Mouse (Mus musculus) hindbrain, embryonic 16.5 days (tissue): Measurements from ENCODE around the gene Def8. TPM values are rescaled to one million over a fixed set of nuclear protein-coding genes. Genes with fewer than 3 reads are reported as not detected.

Experiments
- ATAC-seq: fragments of 200-750 bp; cut with Nextera tagmentation; 2 replicates; pipeline ENCODE4 v1.8.0; 2017; ENCODE audit warnings: moderate TSS enrichment, moderate library complexity
- H3K27ac ChIP-seq: fragments of 300-500 bp; sonication (generic); 2 replicates; pipeline ENCODE4 v1.5.1; 2014; ENCODE audit warnings: low read depth, mild to moderate bottlenecking, control low read depth, low read length, moderate library complexity
- H3K27me3 ChIP-seq: fragments of 300-500 bp; sonication (generic); replicated peaks from 2 replicates; pipeline ENCODE4 v1.6.1; 2014; ENCODE audit warnings: low read length; ENCODE audit not compliant: control insufficient read depth, insufficient read depth
- H3K36me3 ChIP-seq: fragments of 300-500 bp; sonication (generic); 2 replicates; pipeline ENCODE4 v1.6.1; 2014; ENCODE audit warnings: mild to moderate bottlenecking, low read length, moderate library complexity, mixed read lengths; ENCODE audit not compliant: control insufficient read depth, insufficient read depth
- H3K4me1 ChIP-seq: fragments of 300-500 bp; sonication (generic); 2 replicates; pipeline ENCODE4 v1.6.1; 2014; ENCODE audit warnings: low read depth, low read length; ENCODE audit not compliant: control insufficient read depth, insufficient read depth
- H3K4me2 ChIP-seq: fragments of 300-500 bp; sonication (generic); 2 replicates; pipeline ENCODE4 v1.6.1; 2014; ENCODE audit warnings: mild to moderate bottlenecking, low read length, control low read depth, moderate library complexity
- H3K4me3 ChIP-seq: fragments of 300-500 bp; sonication (generic); 2 replicates; pipeline ENCODE4 v1.5.1; 2014; ENCODE audit warnings: mild to moderate bottlenecking, low read length, control low read depth, moderate library complexity
- H3K9ac ChIP-seq: fragments of 300-500 bp; sonication (generic); 2 replicates; pipeline ENCODE4 v1.6.1; 2014; ENCODE audit warnings: low read depth, mild to moderate bottlenecking, control low read depth, low read length, moderate library complexity
- H3K9me3 ChIP-seq: fragments of 300-500 bp; sonication (generic); 2 replicates; pipeline ENCODE4 v1.6.1; 2014; ENCODE audit warnings: mild to moderate bottlenecking, low read length, moderate library complexity; ENCODE audit not compliant: control insufficient read depth
- WGBS: fragments of 180-500 bp; shearing (Covaris S2); extraction: QIAGEN DNeasy Blood & Tissue Kit; methylation state at CpG from one replicate; pipeline ENCODE4 v1.1.7; 2014; 5-methylcytosine and 5-hydroxymethylcytosine counted together
- polyA plus RNA-seq: library from polyadenylated mRNA; unstranded; fragments of >200 nt; fragmentation: Nextera tagmentation; extraction: Ambion mirVana; gene quantifications from 2 replicates; pipeline ENCODE4 v1.2.1, GENCODE M21; 2015

Gene Def8
- polyA plus RNA-seq, 1 experiment from 2014 or later = 50.5 TPM

DNA sequence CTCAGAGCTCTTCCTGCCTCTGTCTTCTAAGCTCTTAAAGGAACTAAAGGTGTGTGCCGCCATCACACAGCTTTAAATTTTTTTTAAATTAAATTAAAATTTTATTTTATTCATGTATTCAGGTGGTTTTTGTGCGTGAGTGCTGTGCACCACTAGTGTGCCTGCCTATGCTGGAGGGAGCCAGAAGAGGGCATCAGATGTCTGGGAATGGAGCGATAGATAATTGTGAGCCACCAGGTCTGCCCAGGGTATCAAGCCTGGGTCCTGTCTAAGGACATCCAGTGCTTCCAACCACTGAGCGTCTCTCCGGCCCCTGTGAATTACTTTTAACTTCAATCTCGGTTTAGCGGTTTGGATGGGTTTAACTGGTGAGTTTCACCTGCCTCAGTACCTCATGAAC lies 59.3 kb downstream of the Def8 start:
- H3K4me2 ChIP-seq = no peak overlapping the region
- H3K36me3 ChIP-seq = peaks cover 33% of the 10 kb centered on the region

DNA sequence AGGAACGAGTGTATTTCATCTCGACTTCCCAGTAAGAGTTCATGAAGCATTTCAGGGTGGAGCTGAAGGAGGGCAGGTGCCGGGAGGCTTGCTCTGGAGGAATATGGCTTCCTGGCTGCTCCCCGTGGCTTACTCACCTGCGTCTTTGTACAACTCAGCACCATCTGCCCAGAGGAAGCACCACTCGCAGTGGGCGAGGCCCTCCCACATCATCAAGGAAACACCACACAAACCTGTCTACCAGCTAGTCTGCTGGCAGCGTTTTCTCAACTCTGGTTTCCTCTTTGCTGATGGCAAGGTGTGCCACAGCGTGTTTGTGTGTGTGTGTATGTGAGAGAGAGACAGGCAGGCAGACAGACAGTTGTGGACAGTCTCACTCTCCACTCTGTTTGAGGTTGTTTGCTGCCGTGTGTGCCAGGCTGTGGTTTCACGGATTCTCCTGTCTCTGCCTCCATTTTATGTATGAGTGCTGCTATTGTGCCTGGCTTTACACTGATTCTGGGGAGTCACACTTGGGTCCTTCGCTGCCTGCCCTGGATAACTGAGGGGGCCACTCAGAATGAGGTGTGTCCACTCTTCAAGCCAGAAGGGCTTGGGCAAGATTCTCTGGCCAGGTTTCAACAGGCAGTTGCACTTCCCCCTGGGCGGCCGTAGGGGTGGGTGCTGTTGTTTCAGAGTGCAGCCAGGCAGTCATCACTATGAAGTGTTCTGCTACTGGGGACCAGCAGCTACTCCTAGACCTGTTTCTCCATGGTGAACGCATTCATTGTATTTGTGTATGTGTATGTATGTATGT lies 68.2 kb downstream of the Def8 start:
- ATAC-seq = no peak
- Histone ChIP-seq H3K27me3 (no peaks in the 10 kb centered on the region), H3K4me1 (no peaks in the 10 kb centered on the region), H3K9me3 (no peaks in the 10 kb centered on the region), H3K9ac (no peak overlapping the region), H3K4me3 (no peak overlapping the region), H3K4me2 (no peak overlapping the region), H3K36me3 (peaks cover 68% of the 10 kb centered on the region), H3K27ac (no peak overlapping the region)
- WGBS = 95% methylated on average over 15 of the region's 15 CpGs

More for the DNA sequence above, 59.3 kb downstream of the Def8 start:
- H3K9me3 ChIP-seq = no peaks in the 10 kb centered on the region
- H3K27me3 ChIP-seq = no peaks in the 10 kb centered on the region
- H3K9ac ChIP-seq = no peak overlapping the region
- H3K27ac ChIP-seq = no peak overlapping the region
- no peak for ATAC-seq
- no peak overlapping the region for H3K4me3 ChIP-seq
- peaks cover 11% of the 10 kb centered on the region for H3K4me1 ChIP-seq
- 90% methylated on average over 7 of the region's 7 CpGs for WGBS

DNA sequence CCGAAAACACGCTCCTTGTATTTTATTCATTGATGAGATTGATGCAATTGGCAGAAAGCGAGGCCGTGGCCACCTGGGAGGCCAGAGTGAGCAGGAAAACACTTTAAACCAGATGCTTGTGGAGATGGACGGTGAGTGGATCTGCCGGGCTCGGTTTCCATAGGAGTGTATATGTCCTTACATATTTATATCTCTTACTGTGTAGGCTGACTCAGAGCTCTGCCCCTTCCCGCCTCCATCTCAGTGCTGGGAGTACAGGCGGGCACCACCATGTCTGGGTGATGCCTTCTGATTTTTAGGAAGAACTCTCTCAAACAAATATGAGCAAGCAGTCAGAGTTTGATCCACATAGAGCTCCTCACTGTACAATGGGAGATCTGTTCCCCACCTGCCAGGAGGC lies 69.6 kb downstream of the Def8 start:
- Histone ChIP-seq H3K4me1 (no peaks in the 10 kb centered on the region), H3K27ac (no peak overlapping the region), H3K9me3 (no peaks in the 10 kb centered on the region), H3K27me3 (no peaks in the 10 kb centered on the region), H3K4me2 (no peak overlapping the region), H3K36me3 (peaks cover 64% of the 10 kb centered on the region), H3K9ac (no peak overlapping the region), H3K4me3 (no peak overlapping the region)
- no peak for ATAC-seq
- 98% methylated on average over 9 of the region's 9 CpGs for WGBS

DNA sequence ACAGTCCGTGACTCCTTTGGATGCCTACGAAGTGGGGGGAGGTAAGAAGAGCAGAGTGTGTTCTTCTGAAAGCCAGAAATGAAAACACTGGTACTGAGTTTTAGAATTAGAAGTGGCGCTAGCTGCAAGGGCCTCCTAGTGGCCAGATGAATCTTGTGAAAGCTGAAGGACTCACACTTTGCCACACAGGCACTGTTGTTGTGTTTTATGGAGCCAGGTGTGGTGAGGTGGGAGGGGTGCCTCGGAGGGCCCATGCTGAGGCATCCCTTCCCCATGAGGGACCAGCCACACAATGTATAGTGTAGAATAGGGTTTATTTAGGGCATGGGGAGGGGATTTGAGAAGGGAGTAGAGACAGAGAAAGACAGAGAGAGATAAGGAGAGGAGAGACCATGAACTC lies 74.4 kb downstream of the Def8 start:
- WGBS = 86% methylated on average over 4 of the region's 4 CpGs
- Histone ChIP-seq H3K27ac (no peak overlapping the region), H3K4me2 (no peak overlapping the region), H3K27me3 (no peaks in the 10 kb centered on the region), H3K9ac (no peak overlapping the region), H3K9me3 (no peaks in the 10 kb centered on the region), H3K4me1 (no peaks in the 10 kb centered on the region), H3K36me3 (peaks cover 52% of the 10 kb centered on the region), H3K4me3 (no peak overlapping the region)
- ATAC-seq = no peak

DNA sequence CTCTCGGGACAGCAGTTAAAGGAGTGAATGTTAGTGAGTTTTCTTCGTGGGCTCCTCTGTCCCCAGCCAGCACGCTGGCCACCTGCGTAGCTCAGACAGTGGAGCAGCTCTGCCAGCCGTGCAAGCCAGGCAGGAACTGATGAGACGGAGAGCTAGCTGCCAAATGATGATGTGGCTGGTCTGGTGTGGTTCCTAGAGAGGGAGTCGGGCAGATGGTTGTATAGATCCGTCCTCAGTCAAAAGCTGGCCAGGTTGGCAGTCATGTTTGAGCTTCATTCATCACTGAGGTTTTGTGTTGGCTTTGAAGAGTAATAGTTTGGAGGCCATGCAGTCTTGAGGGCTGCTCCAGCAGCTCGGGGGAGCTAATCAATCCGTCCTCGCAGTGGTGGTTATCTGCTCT lies 75.6 kb downstream of the Def8 start:
- peaks cover 53% of the 10 kb centered on the region for H3K36me3 ChIP-seq
- H3K27me3 ChIP-seq = no peaks in the 10 kb centered on the region
- no peak for ATAC-seq
- no peak overlapping the region for H3K27ac ChIP-seq
- H3K4me3 ChIP-seq = no peak overlapping the region
- no peaks in the 10 kb centered on the region for H3K9me3 ChIP-seq
- H3K4me2 ChIP-seq = no peak overlapping the region
- 92% methylated on average over 11 of the region's 11 CpGs for WGBS
- H3K9ac ChIP-seq = no peak overlapping the region
- H3K4me1 ChIP-seq = no peaks in the 10 kb centered on the region

DNA sequence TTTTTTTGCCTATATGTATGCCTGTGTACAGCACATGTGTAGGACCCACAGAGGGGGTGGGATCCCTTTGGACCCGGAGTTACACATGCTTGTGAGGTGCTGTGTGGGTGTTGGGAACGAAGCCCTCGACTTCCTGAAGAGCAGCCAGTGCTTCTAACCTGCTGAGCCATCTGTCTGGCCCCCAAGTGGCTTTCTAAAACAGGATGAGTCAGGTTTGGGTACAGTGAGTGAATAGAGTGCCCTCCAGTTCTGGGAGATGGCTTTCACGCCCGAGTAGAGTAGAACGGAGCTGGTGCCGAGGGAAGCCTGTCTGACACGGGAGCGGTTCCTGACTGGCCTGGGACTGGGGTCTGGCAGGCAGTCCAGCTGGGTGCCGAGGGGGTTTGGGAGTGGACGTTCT lies 76.2 kb downstream of the Def8 start:
- H3K9ac ChIP-seq = no peak overlapping the region
- no peaks in the 10 kb centered on the region for H3K9me3 ChIP-seq
- no peak for ATAC-seq
- 95% methylated on average over 11 of the region's 11 CpGs for WGBS
- H3K4me3 ChIP-seq = no peak overlapping the region
- no peak overlapping the region for H3K27ac ChIP-seq
- peaks cover 53% of the 10 kb centered on the region for H3K36me3 ChIP-seq
- H3K27me3 ChIP-seq = no peaks in the 10 kb centered on the region
- no peak overlapping the region for H3K4me2 ChIP-seq
- no peaks in the 10 kb centered on the region for H3K4me1 ChIP-seq

DNA sequence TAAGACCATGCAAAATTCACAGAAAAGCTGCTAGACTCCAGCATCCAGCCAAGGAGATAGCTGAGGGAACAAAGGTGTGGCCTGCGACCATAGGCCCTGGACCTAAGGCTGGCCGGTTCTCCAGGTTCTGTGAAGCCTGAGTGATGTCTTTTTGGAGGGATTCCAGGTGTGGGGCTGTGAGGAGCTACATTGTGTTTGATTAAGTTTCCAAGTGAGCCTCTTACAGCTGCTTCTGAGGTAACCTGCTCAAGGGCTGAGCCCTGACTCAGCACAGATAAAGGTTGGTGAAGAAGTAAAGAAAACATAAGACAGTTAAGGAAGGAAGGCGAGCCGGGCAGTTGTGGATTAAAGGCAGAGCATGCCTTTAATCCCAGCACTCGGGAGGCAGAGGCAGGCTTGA lies 78.9 kb downstream of the Def8 start:
- H3K9me3 ChIP-seq = no peaks in the 10 kb centered on the region
- no peak overlapping the region for H3K4me2 ChIP-seq
- H3K27ac ChIP-seq = no peak overlapping the region
- ATAC-seq = no peak
- H3K36me3 ChIP-seq = peaks cover 55% of the 10 kb centered on the region
- no peak overlapping the region for H3K4me3 ChIP-seq
- 88% methylated on average over 5 of the region's 5 CpGs for WGBS
- H3K27me3 ChIP-seq = no peaks in the 10 kb centered on the region
- H3K4me1 ChIP-seq = no peaks in the 10 kb centered on the region
- H3K9ac ChIP-seq = no peak overlapping the region

DNA sequence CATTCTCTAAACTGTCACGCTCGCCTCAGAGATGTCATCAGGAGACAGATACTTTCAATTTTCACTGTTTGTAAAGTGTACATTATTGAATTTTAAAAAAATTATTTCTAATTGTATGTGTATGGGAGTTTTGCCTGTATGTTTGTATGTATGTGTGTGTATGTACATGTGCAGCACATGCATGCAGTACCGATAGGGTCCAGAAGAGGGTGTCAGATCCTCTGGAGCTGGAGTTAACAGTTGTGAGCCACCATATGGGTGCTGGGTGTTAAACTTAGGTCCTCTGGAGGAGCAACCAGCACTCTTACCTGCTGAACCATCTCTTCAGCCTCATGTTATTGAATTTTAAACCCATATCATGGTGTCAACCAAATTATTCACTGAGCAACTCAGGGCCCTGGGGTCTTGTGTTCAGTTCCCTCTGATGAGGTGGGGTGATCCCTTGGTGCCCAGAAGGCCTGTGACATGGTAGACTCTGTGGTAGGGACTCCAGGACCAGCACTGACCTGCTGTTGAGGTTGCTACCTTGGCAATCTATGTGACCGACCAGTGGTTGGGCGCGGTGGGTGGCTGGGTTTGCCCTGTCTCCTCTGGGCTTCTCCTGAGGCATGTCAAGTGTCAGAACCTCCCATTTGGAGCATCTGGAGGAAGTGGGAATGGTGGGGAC lies 80.6 kb downstream of the Def8 start:
- no peaks in the 10 kb centered on the region for H3K9me3 ChIP-seq
- H3K4me1 ChIP-seq = no peaks in the 10 kb centered on the region
- ATAC-seq = no peak
- no peak overlapping the region for H3K4me2 ChIP-seq
- H3K9ac ChIP-seq = no peak overlapping the region
- H3K27me3 ChIP-seq = no peaks in the 10 kb centered on the region
- H3K27ac ChIP-seq = no peak overlapping the region
- 99% methylated on average over 6 of the region's 6 CpGs for WGBS
- peaks cover 61% of the 10 kb centered on the region for H3K36me3 ChIP-seq
- H3K4me3 ChIP-seq = no peak overlapping the region

DNA sequence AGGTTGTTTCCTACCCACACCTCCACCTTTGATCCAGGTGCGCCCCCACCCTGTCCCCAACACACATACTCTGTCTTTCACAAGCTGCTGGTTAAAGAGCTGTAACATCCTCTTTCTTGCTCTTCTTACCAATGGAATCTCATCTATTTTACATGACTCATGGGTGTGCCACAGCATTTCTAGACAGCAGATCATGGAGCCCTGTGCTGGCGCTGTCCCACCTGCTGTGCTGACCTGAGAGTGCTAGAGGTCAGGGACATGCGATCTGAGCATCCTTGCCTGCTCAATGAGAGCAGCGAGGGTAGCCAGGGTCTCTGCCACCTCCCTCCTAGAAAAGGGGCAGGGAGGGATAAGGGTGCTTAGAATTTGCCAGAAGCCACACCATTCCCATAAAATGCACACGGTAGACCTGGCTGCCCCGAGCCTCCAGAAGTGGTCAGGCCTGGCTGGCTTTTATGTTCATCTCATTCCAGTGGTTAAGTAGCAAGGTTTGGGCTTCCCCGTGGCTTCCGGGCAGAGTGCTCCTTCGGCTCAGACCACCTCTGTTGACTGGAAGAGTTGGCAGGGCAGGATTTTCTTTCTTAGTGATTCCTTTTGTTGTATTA lies 81.4 kb downstream of the Def8 start:
- no peak for ATAC-seq

More for the DNA sequence above, 81.4 kb downstream of the Def8 start:
- no peak overlapping the region for H3K4me3 ChIP-seq
- no peaks in the 10 kb centered on the region for H3K27me3 ChIP-seq
- H3K4me2 ChIP-seq = no peak overlapping the region
- peaks cover 64% of the 10 kb centered on the region for H3K36me3 ChIP-seq
- H3K4me1 ChIP-seq = no peaks in the 10 kb centered on the region
- no peaks in the 10 kb centered on the region for H3K9me3 ChIP-seq
- no peak overlapping the region for H3K27ac ChIP-seq
- H3K9ac ChIP-seq = no peak overlapping the region
- WGBS = 83% methylated on average over 9 of the region's 9 CpGs
